In the genomic region with DNA sequence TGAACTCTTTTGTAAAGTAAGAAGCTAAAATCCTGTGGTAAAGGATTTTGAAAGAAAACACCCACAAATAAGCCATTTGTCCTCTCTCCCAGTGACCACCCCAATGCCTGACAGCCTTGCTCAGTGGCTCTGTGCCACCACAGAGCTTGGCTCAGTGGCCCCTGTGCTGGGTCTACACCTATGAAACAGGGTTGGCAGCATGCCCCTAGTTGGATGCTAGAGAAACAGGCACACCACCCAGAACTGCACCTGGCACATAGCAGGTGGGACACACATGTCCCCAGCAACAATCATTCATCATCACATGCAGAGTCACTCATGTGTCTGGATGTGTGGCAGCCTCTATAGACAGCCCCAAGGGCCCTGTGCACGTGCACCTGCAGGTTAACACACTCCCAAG, we compare ENCODE assay signal across 20 mouse cellular contexts. TPM values are rescaled to one million over a fixed set of nuclear protein-coding genes. Genes with fewer than 3 reads are reported as not detected.
"Had no signal": no experiment of that assay in that cellular context is flagged by ENCODE, and none has a peak within 500 bp of the region (broad histone marks: within the 10 kb centered on the region; RNA-seq: fewer than 3 reads in every experiment).

No protein-coding gene starts in this region.

- DNase-seq: kidney, postnatal 10 days; kidney, postnatal 4 days; lung, adult 2 months; lung, postnatal 4 days; midbrain, embryonic 14.5 days; right cerebral cortex, postnatal 14 days; thymus, adult 2 months; thymus, postnatal 25 days had no signal

- H3K27ac ChIP-seq: layer of hippocampus, adult 2 months; limb, embryonic 10.5 days; liver, embryonic 15.5 days; midbrain, embryonic 10.5 days; stomach, embryonic 15.5 days had no signal

- H3K27me3 ChIP-seq: liver, embryonic 15.5 days; stomach, embryonic 15.5 days had no signal

- H3K4me3 ChIP-seq: layer of hippocampus, adult 2 months; limb, embryonic 10.5 days; liver, embryonic 15.5 days; midbrain, embryonic 10.5 days; stomach, embryonic 15.5 days had no signal

- H3K4me1 ChIP-seq: liver, embryonic 15.5 days; stomach, embryonic 15.5 days had no signal

RNA-seq across cellular contexts. Expression of a gene that starts 19.7 kb away (rescaled TPM):
- polyA plus RNA-seq: limb, embryonic 10.5 days had no signal

RNA-seq across cellular contexts. Expression of a gene that starts 21.2 kb away (rescaled TPM):
- total RNA-seq: megakaryocyte, adult 5-6 weeks had no signal
- polyA plus RNA-seq: kidney, embryonic 14.5 days; limb, embryonic 10.5 days; limb, embryonic 14.5 days; liver, embryonic 11.5 days; liver, embryonic 15.5 days; lung, adult 2 months; lung, postnatal 0 days; midbrain, embryonic 10.5 days; midbrain, embryonic 14.5 days; neural tube, embryonic 14.5 days; spleen, adult 2 months; stomach, embryonic 15.5 days had no signal

RNA-seq across cellular contexts. Expression of a gene that starts 51.3 kb away (rescaled TPM):
- total RNA-seq: megakaryocyte, adult 5-6 weeks had no signal
- polyA plus RNA-seq: liver, embryonic 11.5 days; liver, embryonic 15.5 days; lung, adult 2 months; lung, postnatal 0 days; midbrain, embryonic 14.5 days; spleen, adult 2 months; thymus, adult 2 months had no signal
